Mouse (Mus musculus): Measurements from ENCODE around the gene Hist2h2ab.

Hist2h2ab gene

GRCm38 (mm10) chr3:96198181-96198580 lies 21.5 kb upstream of the Hist2h2ab start:
- peak; percentile 92 for DNase-seq (ENCODE audit: low read depth)

DNA sequence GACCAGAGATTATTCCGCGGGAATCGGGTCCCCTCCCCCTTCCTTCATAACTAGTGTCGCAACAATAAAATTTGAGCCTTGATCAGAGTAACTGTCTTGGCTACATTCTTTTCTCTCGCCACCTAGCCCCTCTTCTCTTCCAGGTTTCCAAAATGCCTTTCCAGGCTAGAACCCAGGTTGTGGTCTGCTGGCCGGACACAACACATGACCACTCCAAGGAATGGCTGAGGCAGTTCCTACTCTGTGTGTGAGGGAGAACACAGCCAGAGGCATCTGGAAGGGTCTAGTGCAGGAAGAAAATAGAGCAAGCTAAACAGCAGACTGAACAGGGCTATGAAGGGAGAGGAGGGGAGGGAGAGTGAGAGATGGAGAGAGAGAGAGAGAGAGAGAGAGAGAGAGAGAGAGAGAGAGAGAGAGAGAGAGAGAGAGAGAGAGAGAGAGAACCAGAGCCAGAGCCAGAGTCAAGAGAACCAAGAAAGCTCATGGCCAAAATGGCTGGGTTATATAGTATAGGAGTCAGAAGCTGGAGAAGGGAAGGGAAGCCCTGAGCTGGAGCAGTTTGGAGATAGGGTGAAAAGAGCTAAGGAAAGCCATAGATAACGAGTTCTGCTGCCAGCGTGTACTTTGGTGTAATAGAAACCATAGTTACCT lies 20.9 kb upstream of the Hist2h2ab start:
- DNase-seq (ENCODE audit: low read depth) = peak; percentile 33

DNA sequence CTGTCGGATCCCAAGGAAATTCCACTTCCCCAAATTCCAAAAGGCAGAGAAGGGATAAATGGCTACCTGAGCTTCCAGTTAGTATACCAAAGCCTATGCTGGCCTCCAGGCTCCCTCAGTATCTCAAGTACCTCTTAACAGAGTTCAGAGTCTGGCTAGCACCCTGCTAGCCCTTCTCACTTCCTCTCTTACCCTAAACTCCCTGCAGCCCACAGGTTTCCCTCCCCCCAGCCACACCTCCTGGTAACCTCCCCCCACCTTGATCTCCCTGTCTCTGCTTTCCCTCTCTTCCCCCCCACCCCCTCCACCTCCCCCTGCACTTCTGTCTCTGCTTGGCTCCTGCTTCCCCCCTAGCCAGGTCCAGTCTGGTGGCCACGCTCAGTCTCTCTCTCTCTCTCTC lies 19.9 kb upstream of the Hist2h2ab start:
- DNase-seq (ENCODE audit: low read depth) = peak; percentile 18

GRCm38 (mm10) chr3:96207819-96208218 lies 11.8 kb upstream of the Hist2h2ab start:
- peak; percentile 32 for DNase-seq (ENCODE audit: low read depth)

DNA sequence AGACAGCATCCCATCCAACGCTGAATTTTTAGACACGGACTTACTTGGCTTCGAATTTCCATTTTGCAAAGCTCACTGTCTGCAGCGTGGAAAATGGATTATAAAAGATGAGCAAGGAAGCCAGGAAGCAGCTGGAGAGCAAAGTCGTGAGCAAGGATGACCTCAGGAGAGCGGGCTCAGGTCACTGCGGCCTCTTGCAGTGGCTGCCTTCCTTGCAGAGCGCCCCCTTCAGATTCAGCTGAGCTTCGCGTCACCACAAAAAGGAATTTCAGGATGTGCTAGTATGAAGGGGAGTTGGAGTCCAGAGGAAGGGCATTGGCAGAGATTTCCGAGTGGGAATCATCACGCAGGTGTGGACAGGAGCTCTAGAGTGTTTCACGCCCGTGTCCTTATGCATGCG lies 10.4 kb upstream of the Hist2h2ab start:
- DNase-seq (ENCODE audit: low read depth) = no peak

GRCm38 (mm10) chr3:96219191-96219641 lies 449 bp upstream of the Hist2h2ab start:
- DNase-seq (ENCODE audit: low read depth) = peak; percentile 83

- peak; percentile 87 for DNase-seq (ENCODE audit: low read depth)
Observed at GRCm38 (mm10) chr3:96220131-96220764, 583 bp downstream of the Hist2h2ab start.

DNA sequence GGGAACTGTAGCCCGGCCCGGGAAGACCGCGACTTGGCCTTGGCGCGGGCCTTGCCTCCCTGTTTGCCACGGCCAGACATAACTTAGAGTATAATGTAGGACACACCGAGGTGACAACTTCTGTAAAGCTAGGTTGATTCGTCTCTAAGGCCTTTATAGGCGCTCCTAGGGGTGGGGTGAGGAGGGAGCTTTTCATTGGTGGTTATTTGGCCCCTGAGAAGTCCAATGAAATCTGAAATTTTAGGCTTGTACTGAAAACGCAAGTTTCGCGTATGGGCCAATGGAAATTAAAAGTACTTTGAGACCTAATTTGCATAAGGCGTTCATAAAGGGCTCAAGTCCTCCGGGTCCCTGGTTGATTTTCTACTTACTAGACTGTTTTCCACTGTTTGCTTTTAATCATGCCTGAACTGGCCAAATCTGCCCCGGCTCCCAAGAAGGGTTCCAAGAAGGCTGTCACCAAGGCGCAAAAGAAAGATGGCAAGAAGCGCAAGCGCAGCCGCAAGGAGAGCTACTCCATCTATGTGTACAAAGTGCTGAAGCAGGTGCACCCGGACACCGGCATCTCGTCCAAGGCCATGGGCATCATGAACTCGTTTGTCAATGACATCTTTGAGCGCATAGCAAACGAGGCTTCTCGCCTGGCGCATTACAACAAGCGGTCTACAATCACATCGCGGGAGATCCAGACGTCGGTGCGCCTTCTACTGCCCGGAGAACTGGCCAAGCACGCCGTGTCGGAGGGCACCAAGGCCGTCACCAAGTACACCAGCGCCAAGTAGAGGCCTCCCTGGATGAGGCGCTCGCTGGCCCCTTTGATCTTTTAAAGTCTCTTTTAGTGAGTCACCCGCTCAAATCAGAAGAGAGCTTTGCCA lies 1.3 kb downstream of the Hist2h2ab start, which contains the start of the genes Hist2h2ac and Hist2h2be:
Gene Hist2h2ac (minus strand): TSS at position 116 of the 875 bp plus-strand sequence.
Gene Hist2h2be (plus strand): TSS at position 355 of the 875 bp plus-strand sequence.
- peak; percentile 100 for DNase-seq (ENCODE audit: low read depth)

- no peak for DNase-seq (ENCODE audit: low read depth)
Observed at GRCm38 (mm10) chr3:96221640-96222038, 2.0 kb downstream of the Hist2h2ab start.

DNA sequence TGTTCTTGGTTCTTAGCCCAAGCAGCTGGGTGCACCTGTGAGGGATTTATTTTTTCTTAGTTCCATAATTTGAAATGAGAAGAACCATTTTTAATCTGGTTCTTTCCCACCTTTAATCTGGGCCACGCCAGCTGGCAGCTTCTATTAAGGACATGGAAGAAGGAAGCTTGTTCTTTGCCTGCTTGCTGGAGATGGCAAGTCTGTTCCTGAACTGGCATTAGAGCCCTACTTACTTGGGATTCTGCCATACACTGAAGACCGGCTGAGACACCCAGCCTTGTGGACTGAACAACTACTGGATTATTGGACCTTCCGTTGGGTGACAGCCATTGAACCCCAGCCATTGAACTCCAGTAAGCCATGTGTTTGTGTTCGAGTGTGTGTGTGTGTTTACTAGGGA lies 3.1 kb downstream of the Hist2h2ab start:
- DNase-seq (ENCODE audit: low read depth) = no peak

GRCm38 (mm10) chr3:96225421-96225820 lies 5.8 kb downstream of the Hist2h2ab start:
- DNase-seq (ENCODE audit: low read depth) = no peak

DNA sequence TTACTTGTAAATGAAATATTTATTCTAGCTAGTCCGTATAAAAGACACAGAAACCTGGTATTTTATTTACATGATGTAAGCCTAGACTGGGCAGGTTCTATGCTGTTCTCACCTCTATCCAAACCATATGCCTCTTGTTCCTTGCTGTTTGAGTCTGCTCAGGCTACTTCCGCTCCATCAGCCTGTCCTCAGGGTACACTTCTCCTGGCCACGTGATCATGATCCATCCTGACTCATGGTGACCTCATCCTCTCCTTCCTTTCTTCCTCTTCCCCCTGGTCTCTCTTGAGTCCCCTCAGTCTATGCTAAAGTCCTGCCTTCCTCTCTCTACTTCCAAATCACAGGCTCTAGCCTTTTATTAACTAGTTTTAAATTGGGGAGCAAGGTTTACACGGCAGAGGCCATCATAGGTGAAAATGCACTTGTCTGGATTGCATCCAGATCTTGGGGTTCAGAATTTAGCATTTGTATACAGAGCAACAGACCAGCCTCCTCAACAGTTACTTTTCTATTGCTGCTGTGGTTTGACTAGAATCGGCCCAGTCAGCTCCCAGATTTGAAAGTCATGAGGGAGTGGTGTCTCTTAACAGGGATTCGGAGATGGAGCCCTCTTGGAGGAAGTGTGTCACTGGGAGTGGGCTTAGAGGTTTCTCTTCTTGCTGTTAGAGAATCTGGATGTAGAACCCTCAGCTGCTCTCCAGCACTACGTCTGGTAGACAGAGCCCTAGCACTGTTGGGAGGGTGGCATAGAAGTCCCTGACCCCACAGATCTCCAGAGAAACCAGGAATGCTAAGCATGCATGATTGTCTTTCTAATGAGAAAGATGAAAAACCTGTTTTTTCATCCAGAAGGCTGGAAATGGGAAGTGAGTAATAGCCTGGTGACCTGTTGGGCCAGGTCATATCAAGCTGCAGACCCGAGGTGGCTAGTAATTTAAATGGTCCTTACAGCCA lies 7.3 kb downstream of the Hist2h2ab start:
- peak; percentile 89 for DNase-seq (ENCODE audit: low read depth)

- DNase-seq (ENCODE audit: low read depth) = no peak
Observed at GRCm38 (mm10) chr3:96228828-96229227, 9.2 kb downstream of the Hist2h2ab start.

- no peak for DNase-seq (ENCODE audit: low read depth)
Observed at GRCm38 (mm10) chr3:96230404-96230803, 10.7 kb downstream of the Hist2h2ab start.

GRCm38 (mm10) chr3:96230910-96231757 lies 11.5 kb downstream of the Hist2h2ab start:
- DNase-seq (ENCODE audit: low read depth) = no peak

DNA sequence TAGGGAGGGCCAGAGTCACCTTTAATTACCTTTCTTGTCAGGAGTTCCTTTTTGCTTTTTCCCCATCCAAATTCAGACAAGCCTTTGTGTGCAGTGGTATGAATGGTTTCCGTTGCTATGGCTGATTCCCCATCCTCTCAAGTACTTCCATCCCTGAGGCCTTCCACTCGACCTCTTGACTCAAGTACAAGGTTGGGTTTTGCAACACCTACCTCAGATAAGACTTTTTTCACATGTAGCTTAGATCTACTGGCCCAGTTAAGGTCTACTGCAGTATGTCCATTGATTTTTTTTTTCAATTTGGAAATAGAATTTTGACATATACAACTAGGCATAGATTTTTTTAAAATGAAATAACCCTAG lies 12.1 kb downstream of the Hist2h2ab start:
- no peak for DNase-seq (ENCODE audit: low read depth)

DNA sequence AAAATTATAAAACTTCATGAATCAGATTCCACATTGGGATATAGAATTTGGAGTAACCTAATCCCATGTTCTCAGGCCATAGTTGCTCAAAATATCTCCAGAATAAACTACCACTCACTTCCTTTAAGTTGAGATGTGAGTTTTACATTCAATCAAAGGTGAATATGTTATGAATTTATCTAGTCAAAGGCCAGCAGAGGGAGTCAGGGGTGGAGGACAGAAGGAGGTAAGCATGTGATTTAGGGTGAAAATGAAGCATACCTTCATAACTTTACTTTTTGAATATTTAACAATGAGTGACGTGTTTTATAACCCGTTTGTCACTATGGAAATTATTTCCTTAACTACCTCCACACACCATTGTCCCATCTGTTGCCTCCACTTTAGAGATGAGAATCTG lies 15.2 kb downstream of the Hist2h2ab start:
- DNase-seq (ENCODE audit: low read depth) = peak; percentile 48

GRCm38 (mm10) chr3:96235836-96236235 lies 16.2 kb downstream of the Hist2h2ab start:
- no peak for DNase-seq (ENCODE audit: low read depth)

- no peak for DNase-seq (ENCODE audit: low read depth)
Observed at GRCm38 (mm10) chr3:96236834-96237334, 17.2 kb downstream of the Hist2h2ab start.

DNA sequence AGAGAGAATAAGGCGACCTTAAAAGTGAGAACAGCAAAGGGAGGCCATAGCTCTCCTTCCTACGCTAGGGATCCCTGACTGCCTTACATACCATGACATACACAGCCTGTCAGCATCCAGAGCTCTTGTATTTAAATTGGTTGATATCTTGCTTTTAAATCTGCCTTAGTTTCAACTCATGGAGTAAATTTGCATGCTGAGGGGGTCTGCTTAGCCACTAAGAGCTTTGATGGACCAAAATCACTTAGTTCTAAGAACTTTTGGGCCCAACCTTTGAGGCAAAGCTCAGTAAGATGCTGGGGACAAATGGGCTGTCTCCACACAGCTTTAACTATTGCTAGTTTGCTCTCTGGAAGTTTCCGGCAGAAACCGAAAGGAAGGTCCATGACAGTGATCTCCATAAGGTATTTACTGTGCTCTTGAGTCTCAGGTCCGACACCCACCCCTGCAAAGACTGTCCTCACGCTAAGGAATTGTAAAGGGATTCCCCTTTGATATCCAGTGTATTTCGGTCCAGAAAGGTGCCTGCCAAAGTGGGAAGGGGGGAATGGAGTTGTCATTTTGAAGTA lies 17.8 kb downstream of the Hist2h2ab start:
- peak; percentile 78 for DNase-seq (ENCODE audit: low read depth)
